Mouse (Mus musculus) cerebellum, adult 8-10 months (tissue): ENCODE results near the gene Dusp15.

Source experiments
- DNase-seq: peaks from one replicate; pipeline ENCODE4 v3.0.0; 2022

Gene Dusp15

GRCm38 (mm10) chr2:152904127-152904643 is 47.3 kb downstream of the Dusp15 start:
- no peak for DNase-seq

GRCm38 (mm10) chr2:152903586-152903985 is 47.9 kb downstream of the Dusp15 start:
- DNase-seq = no peak

GRCm38 (mm10) chr2:152902658-152903057 is 48.8 kb downstream of the Dusp15 start:
- DNase-seq = no peak

- no peak for DNase-seq
Observed at GRCm38 (mm10) chr2:152901296-152901695, 50.2 kb downstream of the Dusp15 start.

GRCm38 (mm10) chr2:152899011-152899410 is 52.5 kb downstream of the Dusp15 start:
- DNase-seq = no peak

- no peak for DNase-seq
Observed at GRCm38 (mm10) chr2:152896926-152897325, 54.6 kb downstream of the Dusp15 start.

DNA sequence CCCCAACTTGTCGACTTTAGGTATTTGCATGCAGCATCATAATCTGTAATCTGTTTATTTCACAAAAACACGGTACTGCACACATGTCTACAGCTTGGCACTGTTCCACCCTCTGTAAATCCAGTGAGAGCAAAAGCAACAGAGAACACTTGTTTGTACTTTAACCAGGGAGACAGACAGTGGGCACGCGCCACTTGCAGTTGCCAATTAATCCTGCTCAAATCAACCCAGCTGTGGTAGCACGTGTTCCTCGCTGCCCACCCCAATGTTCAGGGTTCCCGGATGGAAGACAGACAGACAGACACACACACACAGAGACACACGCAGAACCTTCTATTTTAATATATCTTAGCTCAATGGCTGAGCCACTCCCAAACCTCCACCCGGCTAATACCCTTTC is 55.7 kb downstream of the Dusp15 start:
- DNase-seq = no peak
